Mouse (Mus musculus) urinary bladder, adult 18-20 months (tissue): ENCODE results near the gene Rnf41.

Experiments
- DNase-seq, 2 experiments: peaks; one replicate each; pipeline ENCODE4 v3.0.0; 2022; ENCODE audit warnings: low spot score in 2 of 2, mixed read lengths in 2 of 2

The Rnf41 gene

GRCm38 (mm10) chr10:128486370-128486769 lies 74.9 kb downstream of the Rnf41 start:
- DNase-seq = no peak

- DNase-seq = no peak
These were observed 76.6 kb downstream of the Rnf41 start for GRCm38 (mm10) chr10:128487861-128488712.

- no peak for DNase-seq
These were observed 77.3 kb downstream of the Rnf41 start for GRCm38 (mm10) chr10:128488776-128489175.

GRCm38 (mm10) chr10:128489380-128489779 lies 77.9 kb downstream of the Rnf41 start:
- no peak for DNase-seq

- no peak for DNase-seq
These were observed 78.3 kb downstream of the Rnf41 start for GRCm38 (mm10) chr10:128489785-128490184.

- DNase-seq = no peak
These were observed 78.8 kb downstream of the Rnf41 start for GRCm38 (mm10) chr10:128490232-128490631.

GRCm38 (mm10) chr10:128490912-128491311 lies 79.5 kb downstream of the Rnf41 start:
- DNase-seq = no peak
